Mouse (Mus musculus) kidney, postnatal 36 days (tissue): ENCODE results near the gene Wdtc1.
A peak's percentile ranks its signal among the peaks of the same experiment; 100 is the strongest.

Source experiments
- DNase-seq, 2 experiments: peaks; one replicate each; pipeline ENCODE4 v3.0.0; 2021 to 2022; ENCODE audit warnings: mixed read lengths in 2 of 2

Gene Wdtc1

GRCm38 (mm10) chr4:133281513-133281912 lies 71.8 kb downstream of the Wdtc1 start:
- DNase-seq: no peak

GRCm38 (mm10) chr4:133278482-133278881 lies 74.8 kb downstream of the Wdtc1 start:
- DNase-seq: no peak

- no peak for DNase-seq
Measured at GRCm38 (mm10) chr4:133278067-133278466, 75.2 kb downstream of the Wdtc1 start.

GRCm38 (mm10) chr4:133277104-133278026 lies 75.9 kb downstream of the Wdtc1 start, which contains the start of gene Tmem222:
Gene Tmem222, minus strand, starts transcription at chr4:133277792.
- DNase-seq: peak; percentile 96

GRCm38 (mm10) chr4:133270929-133271328 lies 82.4 kb downstream of the Wdtc1 start:
- no peak for DNase-seq

- peak; percentile 35 to 39 for DNase-seq
Measured at GRCm38 (mm10) chr4:133269596-133269995, 83.7 kb downstream of the Wdtc1 start.

- no peak for DNase-seq
Measured at GRCm38 (mm10) chr4:133268931-133269330, 84.3 kb downstream of the Wdtc1 start.

GRCm38 (mm10) chr4:133266248-133266880 lies 86.9 kb downstream of the Wdtc1 start:
- DNase-seq: no peak

- DNase-seq: peak in 1 of 2 experiments; percentile 49
Measured at GRCm38 (mm10) chr4:133265759-133266158, 87.5 kb downstream of the Wdtc1 start.

GRCm38 (mm10) chr4:133265297-133265696 lies 88.0 kb downstream of the Wdtc1 start:
- no peak for DNase-seq

GRCm38 (mm10) chr4:133264559-133264958 lies 88.7 kb downstream of the Wdtc1 start:
- no peak for DNase-seq

GRCm38 (mm10) chr4:133263756-133264155 lies 89.5 kb downstream of the Wdtc1 start:
- no peak for DNase-seq

- DNase-seq: peak in 1 of 2 experiments; percentile 56
Measured at GRCm38 (mm10) chr4:133262882-133263281, 90.4 kb downstream of the Wdtc1 start, which contains the start of gene Sytl1. Gene Sytl1, minus strand, starts transcription at chr4:133263113.

GRCm38 (mm10) chr4:133262375-133262765 lies 90.9 kb downstream of the Wdtc1 start:
- no peak for DNase-seq

- no peak for DNase-seq
Measured at GRCm38 (mm10) chr4:133261641-133262374, 91.5 kb downstream of the Wdtc1 start.

- DNase-seq: no peak
Measured at GRCm38 (mm10) chr4:133257798-133258408, 95.4 kb downstream of the Wdtc1 start.

- peak; percentile 58 to 76 for DNase-seq
Measured at GRCm38 (mm10) chr4:133257230-133257629, 96.1 kb downstream of the Wdtc1 start.

GRCm38 (mm10) chr4:133256820-133257219 lies 96.5 kb downstream of the Wdtc1 start:
- peak in 1 of 2 experiments; percentile 58 for DNase-seq

GRCm38 (mm10) chr4:133255392-133255791 lies 97.9 kb downstream of the Wdtc1 start:
- no peak for DNase-seq

GRCm38 (mm10) chr4:133253412-133253811 lies 99.9 kb downstream of the Wdtc1 start:
- no peak for DNase-seq

GRCm38 (mm10) chr4:133252089-133252488 lies 101.2 kb downstream of the Wdtc1 start:
- DNase-seq: no peak

- DNase-seq: peak; percentile 18 to 52
Measured at GRCm38 (mm10) chr4:133251214-133251613, 102.1 kb downstream of the Wdtc1 start.

- peak; percentile 78 to 91 for DNase-seq
Measured at GRCm38 (mm10) chr4:133250609-133251008, 102.7 kb downstream of the Wdtc1 start.
